Mouse (Mus musculus) lung, postnatal 10 days (tissue): ENCODE measurements at regions not wholly inside any gene's neighbourhood (a gene's known extent, or its start where the extent isn't known, plus 50 kb on each side); places are given as distances from the start of the nearest gene placed in this dataset.

Source experiments
- DNase-seq: peaks from one replicate; pipeline ENCODE4 v3.0.0; 2021

DNA sequence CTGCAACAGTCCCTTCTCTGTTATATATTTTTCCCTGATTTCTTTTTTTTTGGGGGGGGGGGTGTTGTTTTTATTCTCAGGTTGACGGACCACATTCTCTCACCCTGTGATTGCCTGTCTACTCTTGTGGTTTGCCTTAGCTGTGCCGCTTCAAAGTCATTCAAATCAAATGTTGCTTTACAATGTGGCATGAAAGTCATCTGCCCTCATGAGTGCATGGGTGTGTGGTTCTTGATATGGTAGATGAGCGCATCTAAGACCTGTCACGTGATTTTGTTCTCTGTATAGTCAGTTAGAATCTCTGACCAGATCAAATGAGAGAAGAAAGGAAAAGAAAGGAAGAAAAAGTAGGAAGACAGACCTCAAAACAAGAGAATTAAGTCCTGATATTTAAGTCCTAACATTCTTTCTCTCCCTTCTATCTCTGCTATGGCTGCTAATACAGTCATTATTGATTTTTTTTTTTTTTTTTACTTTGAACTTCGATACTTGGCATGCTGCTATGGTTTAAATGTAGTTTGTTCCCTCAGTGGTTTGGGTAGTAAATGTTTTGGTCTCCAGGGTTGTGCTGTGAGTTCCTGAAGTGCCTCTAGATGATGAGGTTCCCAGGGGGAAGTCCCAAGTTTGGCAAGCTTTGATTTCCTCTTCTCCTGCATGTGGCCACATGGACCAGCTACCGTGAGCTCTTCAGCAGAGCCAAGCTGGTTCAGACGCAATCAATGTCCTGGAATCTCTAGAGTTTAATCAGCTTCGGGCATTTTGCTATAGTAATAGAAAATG lies 91.2 kb upstream of the Npas2 start:
- DNase-seq = no peak

DNA sequence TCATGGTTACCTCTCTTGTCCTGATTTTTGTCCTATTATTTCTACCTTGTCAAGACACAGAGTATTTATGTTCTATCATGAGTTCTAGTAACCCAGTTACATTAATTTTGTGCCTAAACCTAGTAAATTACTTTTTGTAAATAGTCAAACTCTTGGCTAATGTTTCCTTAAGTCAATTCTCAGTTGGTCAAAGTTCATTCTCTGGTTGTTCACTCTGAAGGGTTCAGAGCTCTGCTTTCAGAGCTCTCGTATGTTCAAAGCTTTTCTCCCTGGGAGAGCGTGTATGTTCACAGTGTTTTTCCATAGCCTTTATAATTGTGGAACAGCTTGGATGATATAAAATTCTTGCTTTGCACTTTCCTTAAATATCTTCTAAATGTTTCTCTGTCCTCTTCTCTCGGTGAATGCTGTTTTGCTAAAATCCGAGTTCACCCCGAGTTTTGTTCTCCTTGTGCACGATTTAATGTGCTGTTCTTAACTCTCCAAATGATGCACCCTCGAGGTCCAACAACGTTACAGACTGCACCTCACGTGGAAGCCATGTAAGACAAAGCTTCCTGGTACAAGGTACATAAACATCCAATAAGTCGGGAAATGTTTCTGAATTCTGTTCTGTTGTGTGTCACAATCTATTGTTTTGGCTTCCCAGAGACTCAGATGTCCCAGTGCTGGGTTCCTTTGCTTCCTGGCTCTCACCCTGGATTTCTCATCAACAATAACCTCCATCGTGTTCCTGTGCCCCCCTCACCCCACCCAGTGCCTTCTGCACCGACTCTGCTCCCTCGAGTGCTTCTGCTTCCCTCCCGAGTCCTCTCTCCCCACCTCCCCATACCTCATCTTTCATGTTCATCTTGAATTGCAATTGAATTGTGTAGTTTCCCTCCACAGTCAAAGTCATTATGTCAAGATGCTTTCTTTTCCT lies 90.3 kb upstream of the Npas2 start:
- no peak for DNase-seq

DNA sequence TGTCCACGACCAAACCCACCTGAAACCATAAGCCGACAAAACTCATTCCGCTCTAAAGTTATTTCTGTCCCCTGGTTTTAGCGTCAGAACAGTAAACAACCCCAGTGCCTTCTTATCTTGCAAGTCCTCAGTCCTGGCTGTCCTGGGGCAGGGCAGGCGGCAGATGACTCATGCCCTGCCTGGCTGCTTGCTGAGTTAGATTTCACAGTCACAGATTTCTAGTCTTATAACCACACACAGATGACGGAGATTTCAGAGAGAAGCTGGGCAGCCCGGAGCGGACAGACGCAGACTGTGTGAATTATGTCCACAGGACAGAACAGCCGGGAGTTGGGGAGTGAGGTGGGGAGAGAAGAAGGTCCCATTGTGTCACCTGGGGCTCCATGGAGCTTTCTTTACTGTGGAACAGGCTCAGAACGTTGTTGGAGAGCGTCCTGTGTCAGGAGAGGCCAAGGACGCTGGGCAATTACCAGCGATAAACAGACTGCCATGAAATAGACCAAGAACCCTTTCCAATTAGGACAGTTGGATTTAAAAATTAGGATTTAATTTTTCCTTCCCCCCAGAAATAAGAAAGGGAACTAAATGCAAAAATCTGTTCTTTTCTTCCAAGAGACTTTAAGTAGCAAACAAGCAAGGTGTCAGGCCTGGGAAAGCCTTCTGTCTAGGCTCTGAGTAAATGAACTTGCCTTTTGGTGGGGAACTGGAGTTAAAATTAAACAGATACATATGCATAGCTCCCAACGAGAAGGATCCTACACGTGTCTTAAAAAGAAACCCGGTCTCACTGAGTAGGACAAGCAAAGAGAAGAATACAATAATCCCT lies 87.8 kb upstream of the Npas2 start:
- no peak for DNase-seq

DNA sequence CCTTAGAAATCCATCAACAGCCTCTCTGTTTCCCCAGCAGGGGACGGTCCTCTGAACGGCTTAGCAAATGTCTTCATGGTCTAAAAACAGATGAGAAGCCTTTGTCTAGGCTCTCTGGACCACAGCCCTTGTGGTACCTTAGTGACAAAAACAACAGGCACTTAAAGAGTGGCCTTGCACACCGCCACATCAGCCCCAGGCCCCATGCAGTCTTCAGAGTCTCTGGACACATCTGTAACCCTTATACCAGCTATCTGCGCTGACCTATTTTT lies 87.2 kb upstream of the Npas2 start:
- DNase-seq = no peak

DNA sequence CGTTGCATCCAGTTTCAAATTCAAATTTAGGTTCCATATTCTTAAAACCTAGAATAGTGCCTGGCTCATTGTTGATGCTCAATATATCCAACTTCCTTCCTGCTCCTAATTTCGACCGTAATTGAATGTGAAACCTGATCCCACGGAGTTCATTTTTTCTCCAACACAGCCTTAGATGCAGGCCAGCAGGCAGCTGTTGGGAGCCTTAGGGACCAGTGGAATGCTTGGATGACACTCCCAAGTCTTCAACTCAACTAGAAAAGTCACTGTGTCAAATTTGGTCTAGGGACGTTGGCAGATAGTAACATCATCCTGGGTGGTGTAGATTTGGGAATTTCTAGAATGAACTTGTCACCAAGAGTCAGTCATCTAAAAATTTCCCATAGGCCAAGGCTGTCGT lies 86.9 kb upstream of the Npas2 start:
- DNase-seq = no peak

DNA sequence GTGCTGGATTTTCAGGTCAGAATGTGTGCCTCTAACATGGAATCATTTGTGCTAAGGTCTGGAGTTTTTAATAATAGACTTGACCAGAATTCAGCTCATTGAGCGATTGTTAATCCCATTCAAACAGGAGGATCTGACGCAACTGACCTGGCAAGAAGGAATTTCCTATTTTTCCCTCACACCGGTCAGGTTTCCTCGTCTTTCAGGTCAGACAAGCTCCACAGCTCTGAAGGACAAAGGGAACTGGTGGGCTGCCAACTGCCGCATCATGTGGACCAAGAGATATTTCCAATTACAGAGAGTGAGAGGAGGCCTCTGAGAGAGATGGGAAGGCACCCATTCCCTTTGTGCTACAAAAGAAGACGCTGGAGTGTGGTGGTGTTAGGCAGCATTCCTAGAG lies 77.2 kb upstream of the Npas2 start:
- no peak for DNase-seq

DNA sequence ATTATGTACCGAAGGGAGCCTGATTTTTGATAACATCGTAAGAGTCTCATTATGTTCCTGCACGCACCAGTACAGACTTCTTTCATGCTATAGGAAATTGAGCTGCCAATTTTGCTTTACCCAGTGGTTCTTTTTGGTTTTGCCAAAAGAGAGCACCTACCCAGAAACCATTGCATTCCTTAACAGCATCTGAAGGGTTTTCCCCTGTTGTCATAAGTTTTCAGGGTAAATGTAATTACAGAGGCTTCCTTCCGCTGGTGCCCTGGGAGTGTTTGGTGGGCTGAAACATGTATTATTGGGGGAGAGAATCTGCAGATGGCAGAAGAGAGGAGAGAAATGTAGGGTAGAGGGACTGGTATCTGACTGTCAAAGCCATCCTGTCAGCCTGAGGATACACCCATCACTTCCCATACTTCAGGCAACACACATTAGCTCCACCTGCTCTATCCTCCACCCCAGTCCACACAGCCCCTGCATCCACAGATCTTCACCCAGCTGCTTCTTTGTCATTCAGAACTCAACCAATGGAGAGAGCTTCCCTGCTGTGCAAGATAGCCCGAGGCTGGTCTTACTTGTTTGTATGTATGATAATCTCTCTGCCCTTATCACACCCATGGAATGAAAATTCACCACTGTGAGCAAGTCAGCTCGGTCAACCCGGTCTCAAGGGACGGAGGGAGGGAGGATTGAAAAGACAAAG lies 71.1 kb upstream of the Npas2 start:
- DNase-seq = no peak

DNA sequence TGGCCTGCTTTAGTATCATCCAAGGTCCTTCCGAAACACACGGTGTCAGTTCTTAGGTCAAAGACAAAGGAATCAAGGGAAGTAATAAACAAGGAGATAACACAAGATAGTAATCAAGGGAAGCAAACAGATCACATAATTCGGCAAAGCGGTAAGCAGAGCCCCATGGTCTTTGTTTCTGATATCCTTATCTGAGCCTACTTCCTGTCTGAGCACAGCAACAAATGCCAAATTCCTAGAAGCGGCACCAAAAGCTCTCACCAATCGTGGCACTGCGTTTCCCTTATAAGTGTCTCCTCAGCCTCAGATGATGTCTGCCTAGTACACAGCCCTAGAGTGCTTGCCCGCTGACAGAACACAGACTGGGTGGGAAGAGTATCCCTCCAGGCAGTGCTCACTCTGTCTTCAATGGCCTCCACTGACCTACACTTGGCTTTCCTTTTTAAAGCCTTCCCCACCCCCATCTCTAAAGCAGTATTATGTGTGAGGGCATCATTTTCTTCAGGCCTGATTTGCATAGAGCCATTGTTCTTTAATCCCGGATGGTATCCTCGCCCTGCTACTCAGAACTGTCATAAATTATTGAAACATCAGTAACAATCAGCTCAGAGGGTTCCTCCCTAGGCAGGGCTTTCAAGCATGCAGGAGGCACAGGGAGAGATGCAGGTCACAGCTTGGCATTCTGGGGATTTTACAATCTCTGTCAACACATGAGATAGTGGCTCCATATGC lies 70.3 kb upstream of the Npas2 start:
- DNase-seq = no peak

DNA sequence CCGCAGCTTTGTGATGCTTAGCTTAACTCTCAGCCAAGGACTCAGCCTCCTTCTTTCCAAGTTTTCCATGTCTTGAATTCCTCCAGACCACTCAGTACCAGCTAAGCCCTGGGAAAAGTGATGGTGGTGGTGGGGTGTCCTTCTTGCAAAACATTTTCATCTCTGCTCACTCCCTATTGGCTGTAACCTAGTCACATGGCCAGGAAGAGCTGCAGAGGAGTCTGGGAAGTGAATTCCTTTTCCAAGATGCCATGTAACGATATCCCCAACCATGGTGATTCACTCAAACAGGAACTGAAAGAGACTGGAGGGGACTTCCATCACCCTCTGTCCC lies 69.8 kb upstream of the Npas2 start:
- no peak for DNase-seq

DNA sequence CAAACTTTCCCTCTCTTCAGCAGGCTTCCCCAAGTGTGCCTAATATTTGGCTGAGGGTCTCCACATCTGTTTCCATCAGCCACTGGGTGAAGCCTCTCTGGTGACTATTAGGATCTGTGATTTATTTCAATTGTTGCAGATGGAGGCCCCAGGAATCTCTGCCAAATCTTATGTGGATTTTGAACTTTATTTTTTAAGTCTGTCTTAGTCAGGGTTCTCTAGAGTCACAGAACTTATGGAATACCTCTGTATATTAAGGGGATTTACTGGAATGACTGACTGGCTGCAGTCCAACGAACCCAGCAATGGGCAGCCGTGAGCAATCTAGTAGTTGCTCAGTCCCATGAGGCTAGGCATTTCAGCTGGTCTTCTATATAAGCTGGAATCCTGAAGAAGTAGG lies 59.0 kb upstream of the Npas2 start:
- DNase-seq = no peak

DNA sequence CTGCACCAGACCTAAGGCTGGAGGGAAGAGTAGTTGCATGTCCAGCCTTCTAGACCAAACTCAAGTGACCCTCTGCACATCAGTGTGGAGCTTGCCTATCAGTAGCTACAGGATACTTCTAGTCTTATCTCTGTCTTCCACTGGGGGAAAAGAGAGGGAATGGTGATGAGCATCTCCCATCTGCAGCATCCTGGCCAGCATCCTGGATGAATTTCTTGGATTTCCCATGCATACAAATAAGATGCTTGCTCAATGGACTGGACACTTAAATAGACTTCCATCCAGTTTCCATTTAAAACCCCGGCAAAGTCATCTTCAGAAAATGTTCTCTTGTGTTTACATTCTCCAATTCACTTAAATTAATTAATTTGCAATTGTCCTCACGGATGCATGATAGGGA lies 50.5 kb upstream of the Npas2 start:
- DNase-seq = no peak

DNA sequence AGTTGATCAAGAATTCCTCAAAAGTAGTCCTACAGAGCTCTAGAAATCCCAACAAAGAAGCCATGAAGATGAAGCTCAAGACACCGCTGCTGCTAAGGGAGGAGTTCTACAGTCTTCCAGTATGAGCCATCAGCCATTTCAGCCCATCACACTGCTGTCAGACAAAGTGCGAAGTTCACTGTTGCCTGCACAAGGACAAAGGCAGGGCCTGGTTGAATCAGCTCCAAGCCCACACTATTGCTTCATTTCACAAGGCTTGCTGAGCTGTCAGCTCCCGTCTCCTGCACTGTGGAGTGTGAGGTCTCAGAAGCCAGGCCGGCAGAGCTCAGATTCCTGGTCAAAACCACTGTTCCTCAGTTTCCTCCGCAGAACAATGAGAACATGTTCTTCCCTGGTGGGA lies 49.9 kb upstream of the Npas2 start:
- no peak for DNase-seq
